Mouse (Mus musculus): ENCODE data around the gene Pex26. TPM values are rescaled to one million over a fixed set of nuclear protein-coding genes. Genes with fewer than 3 reads are reported as not detected.

Pex26 gene
- polyA plus RNA-seq, 1 experiment from 2014 or later = 10.3 TPM

GRCm38 (mm10) chr6:121174761-121175160, 8.7 kb upstream of the Pex26 start:
- Histone ChIP-seq H3K27ac (no peak overlapping the region), H3K36me3 (no peaks in the 10 kb centered on the region), H3K9me3 (replicated peaks) (no peaks in the 10 kb centered on the region), H3K4me3 (no peak overlapping the region), H3K27me3 (ENCODE audit: low read depth, poor library complexity, severe bottlenecking) (no peaks in the 10 kb centered on the region), H3K4me1 (peaks cover 30% of the 10 kb centered on the region)
- no peak for DNase-seq (ENCODE audit: low spot score)
- WGBS = 91% methylated on average over 6 of the region's 6 CpGs

GRCm38 (mm10) chr6:121176011-121176730, 7.3 kb upstream of the Pex26 start:
- H3K27ac ChIP-seq = peak overlapping the region; percentile 14; the same call in 1 of the 2 replicates
- no peaks in the 10 kb centered on the region for H3K27me3 ChIP-seq (ENCODE audit: low read depth, poor library complexity, severe bottlenecking)
- no peaks in the 10 kb centered on the region for H3K36me3 ChIP-seq
- no peaks in the 10 kb centered on the region for H3K9me3 ChIP-seq (replicated peaks)
- no peak for DNase-seq (ENCODE audit: low spot score)
- H3K4me3 ChIP-seq = no peak overlapping the region
- WGBS = 57% methylated on average over 14 of the region's 14 CpGs
- H3K4me1 ChIP-seq = peaks cover 30% of the 10 kb centered on the region

DNA sequence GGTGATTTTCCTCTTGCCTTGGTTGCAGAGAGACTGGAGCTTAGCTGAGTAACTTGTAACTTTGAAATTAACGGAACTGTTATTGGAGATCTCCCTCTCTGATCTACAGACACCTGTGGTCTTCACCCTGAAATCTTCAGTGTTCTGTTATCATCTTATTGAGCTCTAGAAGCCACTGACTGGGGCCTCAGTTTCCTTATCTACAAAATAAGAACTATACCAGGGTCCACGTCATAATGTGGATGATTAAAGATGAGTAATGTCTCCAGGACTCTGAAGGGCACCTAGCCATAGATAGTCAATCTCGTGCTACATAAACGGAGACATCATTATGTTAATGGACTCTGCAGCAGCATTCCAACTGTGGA, 6.8 kb upstream of the Pex26 start:
- H3K4me3 ChIP-seq = no peak overlapping the region
- no peaks in the 10 kb centered on the region for H3K36me3 ChIP-seq
- H3K27ac ChIP-seq = no peak overlapping the region
- no peak for DNase-seq (ENCODE audit: low spot score)
- peaks cover 30% of the 10 kb centered on the region for H3K4me1 ChIP-seq
- H3K27me3 ChIP-seq (ENCODE audit: low read depth, poor library complexity, severe bottlenecking) = no peaks in the 10 kb centered on the region
- H3K9me3 ChIP-seq (replicated peaks) = no peaks in the 10 kb centered on the region
- WGBS = 77% methylated on average over 4 of the region's 4 CpGs

- Histone ChIP-seq H3K4me1 (peaks cover 30% of the 10 kb centered on the region), H3K36me3 (no peaks in the 10 kb centered on the region), H3K9me3 (replicated peaks) (no peaks in the 10 kb centered on the region), H3K4me3 (no peak overlapping the region), H3K27ac (0 out of 2 replicates have a peak overlapping the region, but pooled peaks have one; percentile 10), H3K27me3 (ENCODE audit: low read depth, poor library complexity, severe bottlenecking) (no peaks in the 10 kb centered on the region)
- no peak for DNase-seq (ENCODE audit: low spot score)
- 85% methylated on average over 7 of the region's 7 CpGs for WGBS
Measured at GRCm38 (mm10) chr6:121177118-121177708, 6.3 kb upstream of the Pex26 start.

DNA sequence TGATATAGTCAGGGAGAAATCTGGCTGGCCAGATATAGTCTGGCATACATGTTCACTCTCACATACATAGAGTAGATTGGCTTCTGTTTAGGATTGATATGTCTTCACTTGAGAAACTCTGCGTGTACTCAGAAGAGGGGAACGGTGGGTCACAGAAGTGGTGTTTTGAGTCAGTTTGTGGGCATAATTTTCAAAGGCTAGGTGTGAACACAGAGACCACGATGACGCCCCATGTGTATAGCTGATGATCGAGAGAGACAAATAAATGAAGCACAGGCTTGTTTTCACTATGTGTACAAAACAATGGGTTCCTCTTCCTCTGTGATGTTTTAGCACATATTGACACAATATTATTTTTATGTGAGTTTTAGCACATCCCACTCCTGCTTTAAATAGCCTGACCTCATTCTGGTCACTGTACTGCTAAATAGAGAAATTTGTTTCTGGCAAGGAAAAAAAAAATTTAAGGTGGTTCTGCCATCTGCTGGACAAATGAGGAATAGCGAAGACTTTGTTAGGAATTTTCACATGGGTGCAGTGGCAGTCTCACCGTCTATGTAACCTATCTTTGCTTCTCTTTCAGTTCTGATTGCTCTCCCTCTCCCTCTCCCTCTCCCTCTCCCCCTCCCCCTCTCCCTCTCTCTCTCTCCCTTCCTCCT, 4.6 kb upstream of the Pex26 start:
- no peaks in the 10 kb centered on the region for H3K9me3 ChIP-seq (replicated peaks)
- WGBS = 62% methylated on average over 7 of the region's 7 CpGs
- peak; percentile 58 for DNase-seq (ENCODE audit: low spot score)

GRCm38 (mm10) chr6:121179846-121180245, 3.6 kb upstream of the Pex26 start:
- 78% methylated on average over 7 of the region's 7 CpGs for WGBS

More for the DNA sequence above, 4.6 kb upstream of the Pex26 start:
- Histone ChIP-seq H3K27ac (0 out of 2 replicates have a peak overlapping the region, but pooled peaks have one; percentile 51), H3K4me3 (no peak overlapping the region), H3K36me3 (no peaks in the 10 kb centered on the region), H3K27me3 (ENCODE audit: low read depth, poor library complexity, severe bottlenecking) (no peaks in the 10 kb centered on the region), H3K4me1 (peaks cover 33% of the 10 kb centered on the region)

GRCm38 (mm10) chr6:121184198-121185140, 1.0 kb downstream of the Pex26 start:
- Histone ChIP-seq H3K27me3 (ENCODE audit: low read depth, poor library complexity, severe bottlenecking) (no peaks in the 10 kb centered on the region), H3K4me3 (peak overlapping the region; percentile 74), H3K9me3 (replicated peaks) (no peaks in the 10 kb centered on the region), H3K27ac (peak overlapping the region; percentile 85), H3K36me3 (peaks cover 22% of the 10 kb centered on the region), H3K4me1 (peaks cover 20% of the 10 kb centered on the region)
- WGBS = 5% methylated on average over 35 of the region's 35 CpGs
- peak; percentile 58 for DNase-seq (ENCODE audit: low spot score)

More at GRCm38 (mm10) chr6:121179846-121180245, 3.6 kb upstream of the Pex26 start:
- H3K4me1 ChIP-seq = peaks cover 43% of the 10 kb centered on the region
- no peaks in the 10 kb centered on the region for H3K36me3 ChIP-seq
- no peak for DNase-seq (ENCODE audit: low spot score)
- H3K9me3 ChIP-seq (replicated peaks) = no peaks in the 10 kb centered on the region
- H3K4me3 ChIP-seq = no peak overlapping the region
- H3K27ac ChIP-seq = no peak overlapping the region
- no peaks in the 10 kb centered on the region for H3K27me3 ChIP-seq (ENCODE audit: low read depth, poor library complexity, severe bottlenecking)

DNA sequence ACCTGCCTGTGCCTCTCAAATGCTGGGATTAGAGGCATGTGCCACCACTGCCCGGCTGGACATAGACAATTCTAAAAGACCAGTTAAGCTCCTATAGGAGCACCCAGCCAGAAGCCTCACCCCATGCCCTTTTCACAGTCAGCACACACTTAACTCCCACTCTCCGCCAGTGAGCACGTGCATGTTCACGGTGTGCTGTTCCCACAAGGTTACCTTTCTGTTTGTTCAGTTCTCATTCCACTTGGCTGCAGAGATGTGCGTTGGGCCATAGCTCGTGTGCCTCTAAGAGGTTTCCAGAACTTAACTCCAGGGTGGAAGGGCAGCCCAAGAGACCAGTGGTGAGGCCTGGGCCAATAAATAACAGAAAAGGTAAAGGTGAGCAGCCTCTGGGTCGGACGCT, 1.8 kb downstream of the Pex26 start:
- no peak for DNase-seq (ENCODE audit: low spot score)
- H3K9me3 ChIP-seq (replicated peaks) = no peaks in the 10 kb centered on the region
- H3K27ac ChIP-seq = no peak overlapping the region
- no peaks in the 10 kb centered on the region for H3K27me3 ChIP-seq (ENCODE audit: low read depth, poor library complexity, severe bottlenecking)
- peaks cover 30% of the 10 kb centered on the region for H3K36me3 ChIP-seq
- peak overlapping the region; percentile 74; the same call in 1 of the 2 replicates for H3K4me3 ChIP-seq
- H3K4me1 ChIP-seq = peaks cover 20% of the 10 kb centered on the region
- WGBS = 87% methylated on average over 8 of the region's 8 CpGs

DNA sequence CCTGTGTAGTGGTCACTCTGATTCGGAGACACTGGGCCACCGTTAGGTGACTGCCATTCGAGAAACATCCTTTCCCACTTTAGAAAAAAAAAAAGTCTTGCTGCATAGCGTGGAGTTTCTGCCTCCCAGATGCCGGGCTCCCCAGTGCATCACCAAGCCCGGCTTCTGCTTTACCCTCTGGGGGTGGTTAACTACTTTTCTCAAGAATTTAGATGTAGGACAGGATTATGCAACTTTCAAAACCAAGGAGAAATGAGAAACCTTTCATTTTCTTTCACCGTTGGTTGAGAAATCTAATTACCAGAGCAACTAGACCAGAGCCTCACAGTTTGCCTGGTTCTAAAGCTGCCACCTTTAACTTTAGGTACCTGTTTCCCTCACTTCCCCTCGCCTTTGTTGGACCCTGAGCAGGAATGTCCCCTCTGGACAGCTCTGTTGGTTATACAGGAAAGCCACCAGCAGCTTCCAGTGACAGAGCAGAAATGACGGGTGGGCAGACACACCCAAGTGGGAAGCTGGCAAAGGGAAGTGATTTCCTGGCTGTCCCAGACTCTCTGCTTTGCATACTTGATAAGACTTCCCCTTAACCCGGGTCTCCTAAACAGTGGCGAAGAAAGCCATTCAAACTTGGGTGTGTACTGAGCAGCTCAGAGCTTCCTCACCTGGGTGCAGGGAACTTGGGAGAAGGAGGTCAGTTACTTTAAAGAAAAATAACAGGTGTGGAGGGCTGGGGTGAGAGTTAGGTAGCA, 8.0 kb downstream of the Pex26 start:
- no peak for DNase-seq (ENCODE audit: low spot score)
- Histone ChIP-seq H3K36me3 (peaks cover 57% of the 10 kb centered on the region), H3K4me3 (no peak overlapping the region), H3K27me3 (ENCODE audit: low read depth, poor library complexity, severe bottlenecking) (peaks cover 9% of the 10 kb centered on the region), H3K27ac (no peak overlapping the region), H3K4me1 (peaks cover 22% of the 10 kb centered on the region), H3K9me3 (replicated peaks) (no peaks in the 10 kb centered on the region)
- 83% methylated on average over 11 of the region's 11 CpGs for WGBS

DNA sequence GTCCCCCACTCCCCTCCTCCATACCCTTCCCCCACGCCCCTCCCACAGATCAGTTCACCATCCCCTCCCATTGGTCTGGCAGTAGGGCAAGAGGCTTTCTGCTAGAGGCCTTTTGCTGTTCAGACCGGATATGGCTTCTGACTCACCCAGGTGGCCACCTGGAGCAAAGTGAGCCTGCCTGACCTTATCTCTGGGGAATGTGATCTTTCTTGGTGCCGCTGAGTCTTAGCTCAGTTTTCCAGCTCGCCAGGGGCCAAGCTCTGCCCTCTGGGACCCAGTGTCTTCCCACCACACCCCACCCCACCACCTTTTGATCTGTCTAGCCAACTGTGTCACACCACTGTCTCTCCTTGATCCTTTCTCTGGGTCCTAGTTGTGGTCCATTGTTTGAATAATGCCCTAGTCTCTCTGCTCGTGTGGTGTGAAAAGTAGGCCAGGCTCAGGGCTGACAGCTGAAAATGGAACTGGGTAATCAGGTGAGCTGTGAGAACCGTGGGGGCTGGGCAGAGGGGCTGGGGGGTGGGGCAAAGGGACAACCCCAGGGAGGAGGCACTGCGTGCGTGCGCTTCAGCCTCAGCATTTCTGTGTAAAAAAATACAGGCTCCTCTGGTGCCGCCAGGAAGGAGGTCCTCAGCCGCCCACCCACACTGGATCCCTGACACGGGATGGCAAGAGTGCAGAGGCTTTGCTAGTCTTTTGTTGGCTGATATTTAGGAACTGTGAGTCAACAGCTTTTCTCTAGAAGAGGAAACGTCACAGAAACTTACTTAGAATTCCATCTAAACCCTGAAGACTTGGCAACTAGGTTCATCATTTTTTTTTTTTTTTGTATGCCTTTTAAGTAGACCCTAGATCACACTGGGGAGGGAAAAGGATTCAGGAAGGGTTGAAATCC, 10.8 kb downstream of the Pex26 start:
- DNase-seq (ENCODE audit: low spot score) = no peak
- no peak overlapping the region for H3K4me3 ChIP-seq
- peak overlapping the region; percentile 70 for H3K27ac ChIP-seq
- H3K9me3 ChIP-seq (replicated peaks) = no peaks in the 10 kb centered on the region
- WGBS = 21% methylated on average over 13 of the region's 13 CpGs
- peaks cover 9% of the 10 kb centered on the region for H3K27me3 ChIP-seq (ENCODE audit: low read depth, poor library complexity, severe bottlenecking)
- peaks cover 39% of the 10 kb centered on the region for H3K36me3 ChIP-seq
- H3K4me1 ChIP-seq = peaks cover 38% of the 10 kb centered on the region
